Mouse (Mus musculus): ENCODE measurements at regions not wholly inside any gene's neighbourhood (a gene's known extent, or its start where the extent isn't known, plus 50 kb on each side); places are given as distances from the start of the nearest gene placed in this dataset.

DNA sequence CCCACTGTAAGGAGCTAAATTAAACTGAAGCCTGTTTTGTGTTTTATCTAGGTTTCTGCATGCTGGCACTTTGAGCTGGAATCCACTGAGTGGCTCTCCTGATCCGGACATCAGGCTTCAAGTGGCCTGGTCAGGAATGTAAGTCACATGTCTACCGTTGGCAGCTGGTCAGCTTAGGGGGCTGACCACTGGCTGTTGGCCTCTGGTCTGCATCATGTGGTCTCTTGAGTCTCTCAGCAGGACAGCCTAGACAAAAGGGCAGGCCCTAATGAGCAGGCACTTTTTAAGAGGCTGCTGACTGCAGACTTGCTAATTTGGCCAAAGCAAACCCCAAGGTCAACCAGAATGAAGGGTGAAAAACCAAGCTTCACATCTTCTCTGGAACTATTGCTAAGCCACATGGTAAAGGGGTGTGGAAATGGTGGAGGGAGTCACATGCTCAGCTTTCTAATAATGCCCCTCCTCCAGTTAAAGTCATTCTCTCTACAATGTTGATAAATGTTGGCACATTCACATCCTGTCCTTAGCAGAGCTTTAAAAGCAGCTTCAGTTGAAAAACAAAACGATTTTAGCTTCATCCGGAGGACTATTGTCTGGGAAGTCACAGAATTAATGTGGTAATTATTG is 493.1 kb downstream of the Slc4a3 start:
- no peak for TF ChIP-seq USF1 (IDR thresholded peaks at IDR 0.05; ENCODE audit: low read depth)
- no peak for TF ChIP-seq CTCF (IDR thresholded peaks at IDR 0.05; ENCODE audit: control insufficient read depth, insufficient read depth, insufficient read length)
- no peak for TF ChIP-seq MAX (IDR thresholded peaks at IDR 0.05)
- TF ChIP-seq FOSL1 (IDR thresholded peaks at IDR 0.05; ENCODE audit: insufficient read depth, low read length, poor library complexity, severe bottlenecking) = no peak

Measured in C2C12 (cell line).